Mouse (Mus musculus): Measurements from ENCODE around the gene Phex.

The Phex gene

DNA sequence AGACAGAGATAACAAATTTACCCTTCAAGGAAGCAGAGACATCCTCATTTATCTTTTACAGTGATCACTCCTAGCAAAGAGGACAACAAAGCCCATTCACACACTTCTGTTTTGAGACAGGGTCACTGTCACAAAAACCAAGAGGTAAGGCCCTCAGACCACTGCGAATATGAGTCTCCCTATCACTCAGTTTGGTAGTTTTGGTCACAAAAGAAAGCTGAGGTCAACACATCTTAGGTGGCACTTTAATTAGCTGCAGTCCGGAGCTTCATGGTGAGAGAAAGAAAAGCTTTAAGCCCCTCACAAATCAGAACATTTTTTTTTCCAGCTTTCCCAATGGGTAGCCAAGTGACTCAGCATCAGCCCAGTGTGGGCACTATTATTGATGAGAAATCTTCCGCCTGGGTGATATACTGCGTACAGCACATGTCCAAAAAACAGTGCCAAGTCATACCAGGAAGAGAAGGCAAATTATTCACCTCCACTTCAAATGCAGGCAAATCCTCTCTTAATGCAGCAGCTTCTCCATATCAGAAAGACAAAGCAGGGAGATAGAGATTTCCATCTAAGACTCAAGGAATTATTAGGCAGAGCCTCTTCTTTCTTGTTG, 108.2 kb downstream of the Phex start:
- 27% methylated on average over 4 of the region's 4 CpGs for WGBS

DNA sequence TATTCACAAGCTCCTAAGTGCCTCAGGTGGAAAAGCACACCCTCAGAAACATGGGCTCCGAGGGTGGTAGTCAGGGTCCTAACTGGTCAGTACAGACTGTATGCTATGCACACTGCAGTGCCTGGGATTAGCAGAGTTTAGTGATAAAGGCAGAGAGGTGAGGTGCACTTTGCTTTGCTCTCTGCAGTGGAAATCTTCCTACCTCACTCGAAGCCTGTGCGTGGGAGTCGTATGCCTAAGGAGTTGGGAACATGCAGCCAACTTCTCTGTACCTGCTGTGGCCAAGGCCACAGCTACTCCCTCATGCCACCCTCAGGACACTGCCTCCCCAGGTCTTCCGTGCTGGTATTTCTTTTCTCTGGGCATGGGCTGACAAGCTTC, 109.3 kb downstream of the Phex start:
- WGBS = 56% methylated on average over 5 of the region's 5 CpGs

DNA sequence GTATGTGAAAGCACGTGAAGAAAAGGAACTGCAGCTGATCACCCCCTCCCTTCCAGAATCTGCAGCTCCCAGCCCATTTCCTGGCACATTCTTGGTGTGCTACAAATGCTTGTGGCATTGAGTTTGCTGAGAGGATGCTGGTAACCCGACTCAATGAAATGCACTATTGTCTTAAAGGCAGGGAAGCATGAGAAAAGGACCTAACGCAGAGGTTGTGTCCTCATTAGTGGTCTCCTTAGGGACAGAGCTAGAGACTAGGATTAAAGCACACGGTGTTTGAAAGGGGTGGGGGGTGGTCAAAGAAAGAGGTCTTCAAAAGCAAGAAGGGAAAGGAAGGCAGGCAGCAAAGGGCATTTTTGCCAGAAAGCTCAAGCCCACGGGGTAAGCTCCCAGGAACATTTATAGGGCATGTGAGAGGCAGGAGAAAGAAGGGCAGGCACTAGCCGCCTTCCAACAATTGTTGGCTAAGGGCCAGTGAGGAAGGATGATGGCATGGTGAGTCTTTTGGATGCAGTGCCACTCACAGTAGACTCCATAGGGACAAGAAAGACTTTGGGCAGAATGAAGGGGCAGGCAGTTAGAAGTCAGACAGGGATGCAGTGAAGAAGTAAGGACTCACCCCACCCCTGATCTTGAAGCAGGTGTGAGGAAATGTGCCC, 109.8 kb downstream of the Phex start:
- WGBS = 22% methylated on average over 6 of the region's 6 CpGs

DNA sequence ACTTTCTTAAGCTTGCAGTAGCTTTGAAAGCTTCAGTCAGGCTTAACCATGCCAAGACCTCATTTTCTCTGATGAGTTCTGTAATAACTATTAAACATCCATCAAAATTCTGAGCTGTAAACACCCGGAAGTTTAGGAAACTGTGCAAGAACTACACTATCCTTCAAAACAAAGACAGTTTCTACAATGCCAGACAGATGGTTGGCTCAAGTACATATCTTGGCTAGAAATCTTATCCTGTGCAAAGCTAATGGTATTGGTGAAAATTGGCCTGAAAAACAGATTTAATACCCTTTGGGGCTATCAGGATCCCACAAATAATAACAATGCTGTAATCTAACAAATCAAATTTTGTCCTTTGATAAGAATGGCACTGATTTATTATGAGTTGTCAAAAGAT, 138.5 kb downstream of the Phex start:
- WGBS = 58% methylated on average over 1 of the region's 1 CpGs

DNA sequence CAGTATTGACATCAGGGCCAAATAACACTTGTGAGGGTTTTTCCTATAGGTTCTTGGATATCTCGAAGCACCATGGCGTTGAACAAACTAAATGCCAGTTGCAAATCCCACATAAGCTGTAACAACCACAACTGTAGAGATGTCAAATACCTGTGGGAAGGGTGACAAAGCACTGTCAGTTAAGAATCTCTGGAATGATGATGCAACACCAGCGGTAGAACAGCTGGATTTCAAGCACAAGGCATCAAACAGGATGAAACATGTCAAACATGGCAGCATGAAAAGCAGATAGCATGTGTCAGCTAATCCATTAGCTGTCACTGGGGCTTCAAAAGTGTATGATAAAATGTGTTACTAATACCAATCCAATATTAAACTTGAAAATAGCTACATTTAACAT, 141.8 kb downstream of the Phex start:
- 90% methylated on average over 3 of the region's 3 CpGs for WGBS

DNA sequence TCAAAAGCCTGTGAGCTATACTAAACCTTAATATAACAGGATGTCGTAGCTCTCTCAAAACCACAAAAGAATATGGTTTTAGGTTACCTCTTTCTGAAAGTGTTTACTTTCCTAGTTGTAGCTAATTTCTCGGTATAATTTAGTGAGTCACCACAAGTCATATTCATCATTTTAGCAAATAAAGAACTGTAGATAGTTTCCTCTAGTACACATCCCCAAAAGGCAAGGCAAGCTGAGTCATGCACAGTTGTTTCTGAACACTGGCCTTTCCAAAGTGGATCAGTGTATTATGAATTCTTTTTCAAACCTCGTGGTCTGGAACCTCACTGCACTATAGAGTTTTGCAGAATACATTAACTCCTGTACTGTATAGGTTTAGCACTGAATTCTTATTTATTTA, 143.5 kb downstream of the Phex start:
- 57% methylated on average over 3 of the region's 3 CpGs for WGBS

DNA sequence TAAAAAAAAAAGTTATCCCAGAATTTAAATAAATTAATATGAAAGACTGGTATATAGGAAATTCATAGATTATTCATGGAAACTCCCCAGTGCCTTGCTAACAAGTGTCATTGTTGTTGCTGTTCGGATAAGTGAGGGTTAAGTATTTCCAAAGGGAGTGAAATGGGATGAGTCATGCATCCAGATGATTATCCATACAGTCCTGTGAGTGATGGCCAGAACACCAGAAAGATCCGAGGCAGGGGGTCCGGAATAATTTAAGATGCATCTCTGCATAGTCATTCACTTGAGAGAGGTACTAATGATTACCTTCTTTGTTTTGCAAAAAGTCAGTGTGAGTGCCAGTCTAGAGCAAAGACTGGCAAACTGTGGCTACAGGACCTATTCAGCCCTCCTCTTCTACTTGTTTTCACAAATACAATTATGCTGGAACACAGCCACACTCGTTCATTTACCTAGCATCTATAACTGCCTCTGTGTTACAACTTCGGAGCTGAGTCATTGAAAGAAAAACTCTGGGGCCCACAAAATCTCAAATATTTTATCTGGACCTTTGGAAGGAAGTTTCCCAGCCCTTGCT, 145.3 kb downstream of the Phex start:
- WGBS = 45% methylated on average over 5 of the region's 5 CpGs

DNA sequence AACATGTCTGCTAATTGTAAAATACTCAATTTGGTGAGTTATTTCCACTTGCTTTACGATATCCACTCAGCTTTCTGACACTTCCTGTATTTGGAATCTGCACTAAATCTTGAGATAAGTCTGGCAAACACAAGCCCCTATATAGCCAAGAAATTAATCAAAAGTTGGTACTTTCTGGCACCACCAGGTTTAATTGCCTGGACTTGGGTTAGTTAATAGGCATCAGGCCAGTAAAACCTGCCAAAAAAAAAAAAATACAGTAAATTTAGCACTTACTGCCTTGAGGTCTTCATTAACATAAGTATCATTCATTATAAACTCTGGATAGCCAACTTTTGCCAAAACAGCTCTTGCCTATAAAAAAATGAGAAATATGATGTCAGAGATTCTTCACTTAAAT, 147.0 kb downstream of the Phex start:
- WGBS = 74% methylated on average over 1 of the region's 1 CpGs

DNA sequence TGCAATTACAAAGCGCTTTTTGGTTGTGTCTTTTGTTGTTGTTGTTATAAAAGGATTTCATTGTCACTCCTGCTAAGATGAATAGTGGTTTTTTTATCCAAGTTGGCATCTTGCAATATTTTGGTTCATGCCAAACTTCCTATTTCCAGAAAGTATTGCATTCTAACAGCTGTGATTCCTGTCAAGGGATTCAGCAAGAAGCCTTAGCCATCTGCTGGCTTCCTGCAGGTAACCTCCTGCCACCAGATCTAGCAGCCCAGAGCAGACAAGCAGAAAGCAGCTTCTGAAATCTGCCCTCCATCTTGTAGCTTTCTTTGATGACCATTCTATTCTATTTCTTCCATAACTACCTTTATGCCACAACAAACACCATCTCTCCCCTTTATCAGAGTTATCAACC, 212.4 kb downstream of the Phex start:
- 86% methylated on average over 1 of the region's 1 CpGs for WGBS

DNA sequence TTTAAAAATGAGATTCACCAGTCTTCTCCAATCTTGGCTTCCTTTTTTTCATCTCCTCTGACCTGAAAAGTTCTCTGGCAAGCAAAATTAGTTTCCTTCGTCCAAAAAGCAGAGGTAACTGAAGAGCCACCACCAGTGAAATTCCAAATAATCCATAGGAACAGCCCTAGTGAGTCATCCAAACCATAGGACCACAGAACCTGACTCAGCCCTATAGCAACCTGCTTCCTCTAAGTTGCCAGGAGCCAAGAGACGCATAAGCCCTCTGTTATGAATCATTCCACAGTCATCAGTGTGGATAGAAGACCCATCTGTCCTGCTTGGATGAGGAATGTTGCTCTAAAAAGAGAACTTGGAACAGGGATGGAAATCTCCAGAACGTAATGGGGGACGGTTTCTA, 230.9 kb downstream of the Phex start:
- WGBS = 42% methylated on average over 4 of the region's 4 CpGs

DNA sequence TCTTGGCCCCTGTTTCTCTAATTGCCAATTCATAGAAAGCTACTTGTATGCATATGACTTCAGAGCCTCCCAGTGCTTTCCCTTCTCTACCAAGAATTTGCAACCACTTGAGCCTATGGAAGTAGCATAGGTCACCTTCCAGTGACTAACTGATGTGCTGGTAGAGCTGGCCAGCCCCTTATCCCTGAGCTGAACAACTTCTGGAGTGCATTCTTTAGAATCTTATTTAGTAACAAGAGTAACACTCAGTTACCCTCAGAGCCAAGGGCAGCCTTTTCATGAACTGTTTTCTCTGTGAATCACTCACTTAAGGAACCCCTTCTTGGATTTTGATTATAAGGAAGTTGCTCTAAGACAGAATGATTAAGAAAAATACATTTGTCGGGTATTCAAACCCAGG, 234.3 kb downstream of the Phex start:
- WGBS = 87% methylated on average over 1 of the region's 1 CpGs

DNA sequence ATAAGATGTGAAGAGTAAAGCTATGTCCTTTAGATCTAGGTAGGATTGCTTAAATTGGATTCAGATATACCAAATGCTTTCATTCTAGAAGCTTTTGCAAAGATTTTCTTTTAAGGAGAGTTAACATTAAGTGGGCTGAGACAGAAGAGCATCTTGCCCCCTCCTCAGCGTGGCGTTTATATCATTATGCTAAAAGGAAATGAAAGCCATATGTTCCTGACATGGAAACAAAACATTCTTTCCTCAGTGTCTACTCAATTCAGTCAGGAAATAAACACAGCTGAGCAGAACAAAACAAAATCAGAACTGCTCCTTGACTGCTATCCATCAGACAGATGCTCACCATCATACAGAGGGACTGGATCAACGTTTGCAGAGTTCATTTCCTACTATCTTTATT, 251.0 kb downstream of the Phex start:
- 38% methylated on average over 3 of the region's 3 CpGs for WGBS

DNA sequence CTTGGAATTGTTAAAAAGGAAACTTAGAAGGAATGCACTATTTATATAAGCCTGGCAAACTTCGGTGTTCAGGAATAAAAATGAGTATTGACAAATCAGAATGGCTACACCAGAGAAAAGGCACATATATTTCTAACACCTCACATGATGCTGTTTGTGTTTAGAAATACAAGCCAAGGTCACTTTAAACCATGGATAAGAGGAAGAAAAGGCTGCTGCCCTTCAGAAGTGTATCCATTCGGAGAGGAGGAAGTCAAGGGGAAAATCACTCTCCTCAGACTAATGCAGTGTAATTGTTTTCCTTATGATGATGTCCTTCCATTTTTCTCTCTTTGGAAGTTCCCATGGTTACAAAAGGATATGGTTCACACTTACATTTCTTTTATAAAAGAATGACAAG, 251.7 kb downstream of the Phex start:
- WGBS = 74% methylated on average over 2 of the region's 2 CpGs

DNA sequence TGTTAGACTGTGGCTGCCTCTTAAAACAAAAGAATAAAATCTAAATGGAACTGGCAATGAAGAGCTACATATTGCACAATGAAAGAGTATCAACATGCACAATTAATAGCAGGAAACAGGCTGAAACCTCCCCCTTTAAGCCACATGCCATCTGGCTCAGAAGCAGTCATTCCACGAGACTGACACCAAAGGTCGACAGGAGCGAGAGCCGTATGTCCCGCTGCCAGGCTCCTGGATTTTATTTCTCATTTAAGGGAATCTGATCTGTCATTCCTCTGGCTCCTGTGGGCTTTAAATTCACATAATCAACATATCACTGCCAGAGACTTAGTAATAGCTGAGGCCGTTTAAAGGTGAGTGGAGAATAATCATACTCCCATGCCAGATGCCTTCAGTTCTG, 275.5 kb downstream of the Phex start:
- WGBS = 78% methylated on average over 6 of the region's 6 CpGs

Data from cerebral cortex, adult 2 months (tissue).